Mouse (Mus musculus) hindbrain, embryonic 12.5 days (tissue): ENCODE results near the gene Parp11. TPM values are rescaled to one million over a fixed set of nuclear protein-coding genes. Genes with fewer than 3 reads are reported as not detected.

Source experiments
- ATAC-seq: fragments of 200-750 bp; cut with Nextera tagmentation; 2 replicates; pipeline ENCODE4 v1.8.0; 2017; ENCODE audit warnings: moderate TSS enrichment; ENCODE audit not compliant: low FRiP score
- H3K27ac ChIP-seq: fragments of 300-500 bp; sonication (generic); 2 replicates; pipeline ENCODE4 v1.5.1; 2016; ENCODE audit warnings: mild to moderate bottlenecking
- H3K27me3 ChIP-seq: fragments of 300-500 bp; sonication (generic); 2 replicates; pipeline ENCODE4 v1.6.1; 2016; ENCODE audit warnings: mild to moderate bottlenecking
- H3K36me3 ChIP-seq: fragments of 300-500 bp; sonication (generic); 2 replicates; pipeline ENCODE4 v1.6.1; 2016; ENCODE audit warnings: mild to moderate bottlenecking
- H3K4me1 ChIP-seq: fragments of 300-500 bp; sonication (generic); 2 replicates; pipeline ENCODE4 v1.6.1; 2016
- H3K4me2 ChIP-seq: fragments of 300-500 bp; sonication (generic); replicated peaks from 2 replicates; pipeline ENCODE4 v1.6.1; 2016; ENCODE audit warnings: mild to moderate bottlenecking
- H3K4me3 ChIP-seq: fragments of 300-500 bp; sonication (generic); 2 replicates; pipeline ENCODE4 v1.5.1; 2016; ENCODE audit warnings: mild to moderate bottlenecking
- H3K9ac ChIP-seq: fragments of 300-500 bp; sonication (generic); 2 replicates; pipeline ENCODE4 v1.6.1; 2016; ENCODE audit warnings: mild to moderate bottlenecking, moderate library complexity
- H3K9me3 ChIP-seq: fragments of 300-500 bp; sonication (generic); replicated peaks from 2 replicates; pipeline ENCODE4 v1.6.1; 2016; ENCODE audit warnings: mild to moderate bottlenecking
- WGBS: fragments of 180-500 bp; shearing (Covaris S2); methylation state at CpG from one replicate; pipeline ENCODE4 v1.1.7; 2016; 5-methylcytosine and 5-hydroxymethylcytosine counted together
- polyA plus RNA-seq: library from polyadenylated mRNA; unstranded; fragments of >200 nt; fragmentation: Nextera tagmentation; extraction: Ambion mirVana; gene quantifications from 2 replicates; pipeline ENCODE4 v1.2.1, GENCODE M21; 2016

The Parp11 gene
- polyA plus RNA-seq, 1 experiment from 2014 or later = 58.8 TPM

DNA sequence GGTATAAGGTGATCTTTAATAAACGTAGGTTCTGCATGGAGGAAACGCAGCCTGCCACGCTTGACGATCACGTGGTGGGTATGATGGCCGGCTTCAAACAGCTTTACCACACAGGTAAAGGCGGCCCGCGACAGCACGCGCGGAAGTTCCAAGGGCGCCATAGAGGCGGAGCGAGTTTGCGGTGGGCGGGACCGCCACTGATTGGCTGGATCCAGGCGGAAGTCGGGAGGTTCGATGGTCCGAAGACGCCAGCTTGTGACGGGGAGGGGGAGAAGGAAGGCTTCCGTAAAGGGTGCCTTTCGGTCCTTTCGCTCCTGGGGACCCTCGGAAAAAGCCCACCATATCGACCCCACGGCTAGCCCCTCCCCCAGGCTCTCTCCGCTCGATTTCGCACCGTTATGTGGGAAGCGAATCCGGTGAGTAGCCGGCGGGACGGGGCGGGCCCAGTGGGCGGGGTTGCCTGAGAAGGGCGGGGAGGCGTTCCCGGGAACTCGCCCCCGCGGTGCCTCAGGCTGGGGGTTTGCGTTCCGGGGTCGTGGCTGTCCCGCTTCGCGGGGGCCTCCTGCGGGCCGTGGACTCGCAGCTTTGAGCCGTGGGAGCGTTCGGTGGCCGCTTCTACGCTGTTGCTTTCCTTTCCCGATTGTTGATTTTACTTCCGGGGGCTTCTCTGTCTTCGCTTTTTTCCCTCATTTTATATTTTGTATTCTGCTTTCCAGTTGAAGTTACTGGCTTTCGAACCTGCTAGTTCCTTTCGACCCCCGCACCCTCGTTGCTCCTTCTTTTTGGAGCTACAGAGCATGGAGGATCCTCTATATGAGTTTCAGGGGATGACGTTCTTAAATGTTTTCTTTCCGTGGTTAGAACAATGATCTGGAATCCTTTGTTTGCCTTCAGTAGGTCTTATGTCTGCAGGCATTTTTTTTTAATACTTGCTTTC, 7.0 kb downstream of the Parp11 start:
- no peaks in the 10 kb centered on the region for H3K27me3 ChIP-seq

DNA sequence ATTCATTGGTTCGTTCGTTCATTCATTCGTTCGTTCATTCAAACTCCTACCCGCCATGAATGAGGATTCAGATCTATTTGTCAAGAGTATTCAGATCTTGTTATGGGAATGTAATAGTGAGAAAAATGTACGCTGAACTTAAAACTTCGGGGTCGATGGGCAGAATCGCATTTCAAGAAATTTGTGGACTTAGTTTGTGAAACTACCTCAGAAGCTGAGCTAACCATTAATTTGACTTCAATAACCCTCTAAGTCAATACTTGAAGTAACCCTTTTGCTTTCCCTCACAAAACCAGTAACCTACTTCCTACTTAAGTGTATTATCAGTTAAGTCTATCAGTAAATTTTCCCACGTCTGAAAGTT, 7.7 kb downstream of the Parp11 start:
- Histone ChIP-seq H3K4me2 (peak overlapping the region; percentile 55), H3K36me3 (no peaks in the 10 kb centered on the region), H3K4me3 (peak overlapping the region; percentile 75), H3K27me3 (no peaks in the 10 kb centered on the region), H3K4me1 (peaks cover 17% of the 10 kb centered on the region), H3K27ac (peak overlapping the region; percentile 96; the same call in 1 of the 2 replicates), H3K9ac (peak overlapping the region; percentile 79), H3K9me3 (no peaks in the 10 kb centered on the region)
- ATAC-seq = no peak
- 45% methylated on average over 10 of the region's 10 CpGs for WGBS

More for the DNA sequence above, 7.0 kb downstream of the Parp11 start:
- peaks cover 23% of the 10 kb centered on the region for H3K4me1 ChIP-seq
- H3K36me3 ChIP-seq = no peaks in the 10 kb centered on the region
- H3K4me3 ChIP-seq = peak overlapping the region; percentile 75
- peak overlapping the region; percentile 96 for H3K27ac ChIP-seq
- WGBS = under 1% methylated on average over 59 of the region's 70 CpGs
- H3K9ac ChIP-seq = peak overlapping the region; percentile 79
- peak; percentile 95 for ATAC-seq
- H3K4me2 ChIP-seq = peak overlapping the region; percentile 55
- no peaks in the 10 kb centered on the region for H3K9me3 ChIP-seq

DNA sequence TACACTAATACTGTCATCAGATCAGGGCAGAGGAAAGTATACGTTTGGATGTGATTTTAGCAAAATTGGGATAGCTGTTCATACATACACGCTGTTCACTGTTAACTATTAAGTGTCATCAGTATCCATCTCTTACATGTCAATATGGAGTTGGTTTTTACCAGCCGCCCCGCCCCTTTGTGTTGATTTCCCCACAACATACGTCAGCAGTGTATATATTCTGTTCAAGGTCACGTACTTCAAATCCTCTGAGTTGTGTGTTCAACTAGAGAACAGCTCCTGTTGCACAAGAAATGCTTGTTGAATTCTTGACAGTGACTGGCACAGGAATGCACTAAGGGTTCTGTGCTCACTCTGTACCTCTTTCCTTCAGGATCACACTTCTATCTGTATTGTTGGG, 8.2 kb downstream of the Parp11 start:
- H3K36me3 ChIP-seq = no peaks in the 10 kb centered on the region
- no peaks in the 10 kb centered on the region for H3K9me3 ChIP-seq
- H3K4me3 ChIP-seq = peak overlapping the region; percentile 75
- peaks cover 16% of the 10 kb centered on the region for H3K4me1 ChIP-seq
- no peak for ATAC-seq
- 89% methylated on average over 6 of the region's 6 CpGs for WGBS
- no peak overlapping the region for H3K27ac ChIP-seq
- peak overlapping the region; percentile 55 for H3K4me2 ChIP-seq
- no peaks in the 10 kb centered on the region for H3K27me3 ChIP-seq
- peak overlapping the region; percentile 79; the same call in 1 of the 2 replicates for H3K9ac ChIP-seq

DNA sequence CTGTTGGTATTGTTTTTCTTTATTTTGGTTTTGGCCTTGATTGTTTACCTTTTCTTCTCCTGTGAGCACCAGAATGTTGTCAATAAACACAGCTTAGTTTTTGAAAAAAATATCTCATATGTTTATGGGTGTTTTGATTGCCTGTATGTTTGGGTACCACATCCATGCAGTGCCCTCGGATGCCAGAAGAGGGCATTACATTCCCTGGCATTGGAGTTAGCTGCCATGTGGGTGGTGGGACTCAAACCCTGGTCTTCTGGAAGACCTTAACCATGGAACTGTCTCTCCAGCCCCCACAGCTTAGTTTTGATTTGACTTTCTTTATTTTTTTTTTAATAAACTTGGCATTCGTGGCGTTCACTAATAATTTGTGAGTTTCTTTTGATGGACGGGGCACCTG, 8.8 kb downstream of the Parp11 start:
- no peak overlapping the region for H3K9ac ChIP-seq
- H3K36me3 ChIP-seq = no peaks in the 10 kb centered on the region
- WGBS = 95% methylated on average over 4 of the region's 4 CpGs
- H3K9me3 ChIP-seq = no peaks in the 10 kb centered on the region
- H3K4me3 ChIP-seq = no peak overlapping the region
- H3K27ac ChIP-seq = no peak overlapping the region
- no peaks in the 10 kb centered on the region for H3K27me3 ChIP-seq
- peaks cover 10% of the 10 kb centered on the region for H3K4me1 ChIP-seq
- no peak overlapping the region for H3K4me2 ChIP-seq
- no peak for ATAC-seq

DNA sequence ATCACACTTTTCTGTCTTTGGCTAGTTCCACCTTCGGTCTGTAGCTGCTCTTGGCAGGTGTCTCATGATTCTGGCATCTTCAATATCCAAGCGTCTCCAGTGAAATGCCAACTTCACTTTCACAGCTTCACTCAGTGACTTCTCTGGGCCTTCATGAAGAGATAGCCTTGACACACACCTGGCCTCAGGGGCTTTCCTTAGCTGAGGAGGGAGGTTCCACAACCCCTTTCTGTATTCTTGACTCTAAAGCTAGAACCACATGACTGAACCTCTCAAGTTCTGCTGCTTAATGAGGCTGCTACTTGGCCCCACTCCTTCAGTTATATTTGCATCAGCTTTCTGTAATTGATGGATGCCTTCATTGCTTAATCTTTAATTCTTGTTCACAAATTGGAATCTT, 10.1 kb downstream of the Parp11 start:
- no peak overlapping the region for H3K4me2 ChIP-seq
- H3K27me3 ChIP-seq = no peaks in the 10 kb centered on the region
- H3K9me3 ChIP-seq = no peaks in the 10 kb centered on the region
- H3K4me3 ChIP-seq = no peak overlapping the region
- H3K4me1 ChIP-seq = peaks cover 10% of the 10 kb centered on the region
- no peak for ATAC-seq
- 95% methylated on average over 2 of the region's 2 CpGs for WGBS
- no peak overlapping the region for H3K27ac ChIP-seq
- no peak overlapping the region for H3K9ac ChIP-seq
- no peaks in the 10 kb centered on the region for H3K36me3 ChIP-seq

DNA sequence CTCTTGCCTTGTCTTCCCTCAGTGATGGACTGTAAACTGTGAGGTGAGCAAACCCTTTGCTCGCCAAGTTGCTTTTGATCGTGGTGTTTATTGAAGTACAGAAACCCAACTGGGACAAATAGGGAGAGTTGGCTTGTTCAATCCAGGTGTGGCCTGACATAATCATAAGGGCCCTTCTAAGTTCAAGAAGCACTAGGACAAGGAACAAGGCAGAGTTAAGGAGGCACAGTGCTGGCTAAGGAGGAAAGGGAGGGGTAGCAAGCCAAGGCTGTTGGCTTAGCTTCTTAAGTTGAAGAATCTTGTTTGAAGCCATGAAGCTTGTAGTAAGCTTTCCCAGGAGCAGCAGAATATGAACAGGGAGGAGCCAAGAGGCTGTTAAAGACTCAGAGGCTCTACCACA, 13.1 kb downstream of the Parp11 start:
- H3K36me3 ChIP-seq = no peaks in the 10 kb centered on the region; the same call in 1 of the 2 replicates
- H3K4me1 ChIP-seq = peaks cover 19% of the 10 kb centered on the region
- no peak overlapping the region for H3K4me3 ChIP-seq
- ATAC-seq = no peak
- no peak overlapping the region for H3K27ac ChIP-seq
- H3K9ac ChIP-seq = no peak overlapping the region
- WGBS = 100% methylated on average over 2 of the region's 2 CpGs
- H3K9me3 ChIP-seq = no peaks in the 10 kb centered on the region
- no peaks in the 10 kb centered on the region for H3K27me3 ChIP-seq
- H3K4me2 ChIP-seq = no peak overlapping the region

DNA sequence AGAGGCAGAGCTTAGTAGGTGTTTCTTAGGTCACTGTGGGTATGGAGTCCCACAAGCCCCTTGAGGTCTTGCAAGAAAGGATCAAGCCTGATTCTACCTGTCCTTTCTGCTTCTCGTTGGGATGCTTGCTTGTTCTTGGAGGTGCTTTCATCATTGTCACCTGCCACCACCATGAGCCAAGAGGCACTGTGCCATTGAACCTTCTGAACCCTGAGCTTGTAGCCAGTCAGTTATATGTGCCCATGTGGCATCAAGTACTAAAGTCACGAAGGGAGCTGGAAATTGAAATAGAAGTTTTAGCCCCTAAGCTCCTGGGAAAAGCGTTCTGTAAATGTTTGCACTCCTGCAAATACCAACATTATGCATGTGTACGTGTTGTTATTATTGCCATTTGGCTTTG, 14.9 kb downstream of the Parp11 start:
- Histone ChIP-seq H3K4me3 (no peak overlapping the region), H3K9ac (no peak overlapping the region), H3K9me3 (no peaks in the 10 kb centered on the region), H3K27ac (no peak overlapping the region), H3K36me3 (no peaks in the 10 kb centered on the region; the same call in 1 of the 2 replicates), H3K4me2 (no peak overlapping the region), H3K27me3 (no peaks in the 10 kb centered on the region), H3K4me1 (peaks cover 18% of the 10 kb centered on the region)
- ATAC-seq = no peak
- 90% methylated on average over 4 of the region's 4 CpGs for WGBS

DNA sequence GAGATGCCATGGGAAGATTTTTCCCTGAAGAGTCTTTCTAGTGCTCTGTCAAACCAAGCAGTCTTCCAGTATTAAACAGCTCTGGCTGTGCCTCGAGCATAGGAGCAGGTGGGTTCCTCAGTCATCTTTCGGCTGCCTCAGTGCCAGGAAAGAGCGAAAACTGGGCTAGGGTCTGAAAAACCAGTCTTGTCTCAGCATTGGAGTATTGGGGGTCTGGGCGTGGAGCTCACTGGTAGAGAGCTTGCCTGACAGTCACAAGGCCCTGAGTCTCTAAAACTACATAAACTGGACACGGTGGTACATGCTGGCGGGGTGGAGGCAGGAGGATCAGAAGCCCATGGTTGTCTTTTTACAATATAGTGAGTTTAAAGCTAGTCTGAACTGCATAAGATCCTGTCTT, 15.6 kb downstream of the Parp11 start:
- H3K27me3 ChIP-seq = no peaks in the 10 kb centered on the region

DNA sequence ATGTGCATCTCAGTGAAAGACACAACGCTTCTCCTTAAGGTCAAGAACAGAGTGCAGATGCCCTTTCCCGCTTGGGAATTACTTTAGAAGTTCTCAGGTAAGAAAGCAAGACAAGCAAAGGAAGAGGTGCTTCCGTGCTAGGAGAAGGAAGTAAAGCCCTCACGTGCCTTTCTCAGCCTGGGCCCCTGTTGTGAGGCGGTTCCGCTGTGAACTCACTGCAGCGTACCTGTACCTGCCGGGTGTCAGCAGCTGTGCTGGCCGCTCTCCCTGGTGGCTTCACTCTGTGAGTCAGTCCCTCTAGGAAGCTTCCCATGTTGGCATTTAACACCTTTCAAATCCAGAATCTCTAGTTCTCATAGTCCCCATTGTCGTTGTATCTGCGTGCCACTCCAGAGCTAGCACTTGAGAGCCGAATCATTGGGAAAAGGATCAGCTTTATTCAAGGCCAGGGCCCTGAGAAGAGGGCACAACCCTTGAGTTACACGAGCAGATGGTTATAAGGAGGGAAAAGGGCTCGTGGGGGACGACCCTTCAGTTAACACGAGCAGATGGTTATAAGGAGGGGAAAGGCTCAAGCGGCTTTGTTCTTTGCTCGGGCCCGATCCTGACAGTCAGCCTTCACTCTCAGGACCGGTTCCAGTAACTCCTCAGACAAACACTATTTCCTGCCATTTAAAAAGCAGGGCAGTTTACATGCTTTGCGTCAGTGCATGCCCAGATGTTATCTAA, 16.8 kb downstream of the Parp11 start:
- Histone ChIP-seq H3K4me1 (peaks cover 22% of the 10 kb centered on the region), H3K4me3 (no peak overlapping the region), H3K36me3 (peaks cover 3% of the 10 kb centered on the region; the same call in 1 of the 2 replicates), H3K27me3 (no peaks in the 10 kb centered on the region), H3K9ac (no peak overlapping the region), H3K27ac (no peak overlapping the region), H3K9me3 (no peaks in the 10 kb centered on the region), H3K4me2 (no peak overlapping the region)
- no peak for ATAC-seq
- 62% methylated on average over 21 of the region's 21 CpGs for WGBS

More for the DNA sequence above, 15.6 kb downstream of the Parp11 start:
- no peaks in the 10 kb centered on the region; the same call in 1 of the 2 replicates for H3K36me3 ChIP-seq
- H3K4me3 ChIP-seq = no peak overlapping the region
- H3K27ac ChIP-seq = no peak overlapping the region
- no peak for ATAC-seq
- H3K4me2 ChIP-seq = no peak overlapping the region
- H3K9me3 ChIP-seq = no peaks in the 10 kb centered on the region
- peaks cover 22% of the 10 kb centered on the region for H3K4me1 ChIP-seq
- no peak overlapping the region for H3K9ac ChIP-seq
- 95% methylated on average over 6 of the region's 6 CpGs for WGBS

DNA sequence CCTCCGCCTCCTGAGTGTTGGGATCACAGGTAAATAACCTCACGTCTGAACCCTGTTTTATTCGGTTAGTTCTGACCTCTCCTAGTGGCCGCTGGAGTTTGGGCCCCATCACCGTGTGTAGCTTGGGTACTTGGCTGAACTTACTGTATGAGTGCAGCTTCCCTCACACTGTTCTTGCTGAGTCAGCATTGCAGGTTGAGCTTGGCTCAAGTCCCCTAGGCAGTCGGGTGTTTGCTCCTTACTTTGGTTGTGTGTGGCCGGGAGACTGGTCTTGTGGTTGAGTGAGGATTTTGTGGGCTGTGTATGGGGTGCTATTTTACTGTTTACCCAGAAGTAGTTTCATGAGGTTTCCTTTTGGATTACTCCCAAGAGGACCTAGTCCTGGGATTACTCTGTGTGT, 17.9 kb downstream of the Parp11 start:
- no peak overlapping the region for H3K9ac ChIP-seq
- peaks cover 22% of the 10 kb centered on the region for H3K4me1 ChIP-seq
- no peak overlapping the region for H3K4me2 ChIP-seq
- 91% methylated on average over 7 of the region's 7 CpGs for WGBS
- H3K27me3 ChIP-seq = no peaks in the 10 kb centered on the region
- ATAC-seq = no peak
- H3K27ac ChIP-seq = no peak overlapping the region
- H3K9me3 ChIP-seq = no peaks in the 10 kb centered on the region
- H3K4me3 ChIP-seq = no peak overlapping the region
- H3K36me3 ChIP-seq = peaks cover 9% of the 10 kb centered on the region

DNA sequence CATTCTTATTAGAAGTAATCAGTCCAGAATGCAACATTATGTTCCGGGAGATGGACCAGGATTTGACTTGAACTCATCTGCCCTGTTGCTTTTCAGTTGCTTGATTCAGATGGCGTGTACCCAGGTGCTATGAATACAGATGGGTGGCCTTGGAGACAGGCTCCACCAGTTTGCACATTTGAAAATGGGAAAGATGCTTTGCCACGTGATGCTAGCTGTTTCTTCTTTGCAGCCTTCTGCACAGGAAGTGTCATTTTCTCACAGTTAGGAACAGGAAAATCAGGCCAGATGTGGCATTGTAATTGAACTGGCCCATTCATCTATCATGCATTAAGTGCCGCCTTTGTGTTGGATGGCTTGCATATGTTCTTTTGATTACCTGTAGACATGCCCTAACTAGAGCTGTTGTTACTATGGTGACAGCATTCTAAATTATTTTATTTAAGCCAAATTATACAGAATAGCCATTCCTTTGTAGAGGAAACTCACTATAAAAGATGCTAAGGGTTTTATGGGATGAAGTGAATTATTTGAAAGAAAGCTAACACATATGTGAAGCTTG, 20.2 kb downstream of the Parp11 start:
- Histone ChIP-seq H3K27me3 (no peaks in the 10 kb centered on the region), H3K4me2 (no peak overlapping the region), H3K27ac (no peak overlapping the region), H3K4me3 (no peak overlapping the region), H3K4me1 (peaks cover 22% of the 10 kb centered on the region), H3K36me3 (peaks cover 14% of the 10 kb centered on the region), H3K9me3 (no peaks in the 10 kb centered on the region), H3K9ac (no peak overlapping the region)
- WGBS = 54% methylated on average over 4 of the region's 4 CpGs
- ATAC-seq = no peak

DNA sequence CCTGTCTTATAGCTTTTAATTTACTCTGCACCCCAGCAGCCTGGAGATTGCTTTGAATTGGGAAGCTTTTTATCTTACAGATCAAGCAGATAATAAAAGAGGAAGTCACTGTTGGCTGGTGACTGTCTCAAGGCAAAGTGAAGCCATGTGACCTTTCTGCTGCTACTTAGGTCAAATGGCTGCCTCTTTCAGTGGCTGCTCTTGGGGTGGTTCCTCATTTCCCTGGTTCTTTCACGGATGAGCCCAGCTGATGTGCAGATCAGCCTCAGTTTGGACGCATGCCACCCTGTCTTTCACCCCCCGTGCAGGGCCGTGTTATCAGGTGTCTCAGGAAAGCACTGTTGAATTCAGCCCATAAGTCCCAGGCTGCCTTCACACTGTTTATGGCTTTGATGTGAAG, 25.4 kb downstream of the Parp11 start:
- no peak for ATAC-seq
- Histone ChIP-seq H3K36me3 (peaks cover 43% of the 10 kb centered on the region), H3K4me2 (no peak overlapping the region), H3K27me3 (no peaks in the 10 kb centered on the region), H3K4me3 (no peak overlapping the region), H3K4me1 (0 out of 2 replicates have a peak, but pooled peaks cover 4% of the 10 kb centered on the region), H3K9ac (no peak overlapping the region), H3K27ac (no peak overlapping the region), H3K9me3 (no peaks in the 10 kb centered on the region)
- 89% methylated on average over 4 of the region's 4 CpGs for WGBS
